Mouse (Mus musculus): ENCODE results near the gene Zfp362. TPM values are rescaled to one million over a fixed set of nuclear protein-coding genes. Genes with fewer than 3 reads are reported as not detected.
A peak's percentile ranks its signal among the peaks of the same experiment; 100 is the strongest.

Gene Zfp362
- polyA plus RNA-seq, 1 experiment from 2014 or later, result 51.3 TPM

- Histone ChIP-seq H3K4me1 (peaks cover 84% of the 10 kb centered on the region), H3K4me2 (replicated peaks) (peak overlapping the region; percentile 46), H3K27ac (peak overlapping the region; percentile 47; the same call in 1 of the 2 replicates), H3K27me3 (replicated peaks) (no peaks in the 10 kb centered on the region), H3K9me3 (no peaks in the 10 kb centered on the region), H3K36me3 (peaks cover 26% of the 10 kb centered on the region; the same call in 1 of the 2 replicates), H3K9ac (peak overlapping the region; percentile 36), H3K4me3 (no peak overlapping the region)
- 43% methylated on average over 5 of the region's 5 CpGs for WGBS
- ATAC-seq (ENCODE audit: low FRiP score, low read depth), result no peak; the same call in 1 of the 2 replicates
These were observed 71.6 kb downstream of the Zfp362 start for GRCm38 (mm10) chr4:128734217-128734616.

GRCm38 (mm10) chr4:128733496-128733895 is 72.3 kb downstream of the Zfp362 start:
- peak overlapping the region; percentile 46 for H3K4me2 ChIP-seq (replicated peaks)
- WGBS, result 43% methylated on average over 6 of the region's 6 CpGs
- peaks cover 91% of the 10 kb centered on the region for H3K4me1 ChIP-seq
- H3K27me3 ChIP-seq (replicated peaks), result no peaks in the 10 kb centered on the region
- peaks cover 26% of the 10 kb centered on the region; the same call in 1 of the 2 replicates for H3K36me3 ChIP-seq
- no peak for ATAC-seq (ENCODE audit: low FRiP score, low read depth)
- no peaks in the 10 kb centered on the region for H3K9me3 ChIP-seq
- H3K9ac ChIP-seq, result peak overlapping the region; percentile 36
- H3K27ac ChIP-seq, result no peak overlapping the region
- H3K4me3 ChIP-seq, result no peak overlapping the region

GRCm38 (mm10) chr4:128732794-128733193 is 73.1 kb downstream of the Zfp362 start:
- Histone ChIP-seq H3K4me1 (peaks cover 86% of the 10 kb centered on the region), H3K9me3 (no peaks in the 10 kb centered on the region), H3K36me3 (peaks cover 26% of the 10 kb centered on the region; the same call in 1 of the 2 replicates), H3K27me3 (replicated peaks) (no peaks in the 10 kb centered on the region), H3K4me3 (no peak overlapping the region), H3K9ac (no peak overlapping the region), H3K27ac (no peak overlapping the region), H3K4me2 (replicated peaks) (0 out of 2 replicates have a peak overlapping the region, but pooled peaks have one; percentile 32)
- ATAC-seq (ENCODE audit: low FRiP score, low read depth), result no peak
- 72% methylated on average over 5 of the region's 5 CpGs for WGBS

- no peak overlapping the region for H3K27ac ChIP-seq
- peak overlapping the region; percentile 100; the same call in 1 of the 2 replicates for H3K9ac ChIP-seq
- peaks cover 22% of the 10 kb centered on the region; the same call in 1 of the 2 replicates for H3K36me3 ChIP-seq
- no peaks in the 10 kb centered on the region for H3K9me3 ChIP-seq
- H3K4me2 ChIP-seq (replicated peaks), result peak overlapping the region; percentile 96
- no peak for ATAC-seq (ENCODE audit: low FRiP score, low read depth)
- H3K27me3 ChIP-seq (replicated peaks), result no peaks in the 10 kb centered on the region
- WGBS, result 64% methylated on average over 6 of the region's 6 CpGs
- peak overlapping the region; percentile 99 for H3K4me3 ChIP-seq
- H3K4me1 ChIP-seq, result peaks cover 71% of the 10 kb centered on the region
These were observed 75.6 kb downstream of the Zfp362 start for GRCm38 (mm10) chr4:128730271-128730670.

- no peak for ATAC-seq (ENCODE audit: low FRiP score, low read depth)
- H3K4me2 ChIP-seq (replicated peaks), result peak overlapping the region; percentile 96
- peaks cover 65% of the 10 kb centered on the region for H3K4me1 ChIP-seq
- peak overlapping the region; percentile 100 for H3K9ac ChIP-seq
- peaks cover 20% of the 10 kb centered on the region; the same call in 1 of the 2 replicates for H3K36me3 ChIP-seq
- WGBS, result 29% methylated on average over 5 of the region's 5 CpGs
- H3K27me3 ChIP-seq (replicated peaks), result no peaks in the 10 kb centered on the region
- peak overlapping the region; percentile 99 for H3K4me3 ChIP-seq
- H3K27ac ChIP-seq, result no peak overlapping the region
- no peaks in the 10 kb centered on the region for H3K9me3 ChIP-seq
These were observed 76.2 kb downstream of the Zfp362 start for GRCm38 (mm10) chr4:128729709-128730037.

GRCm38 (mm10) chr4:128729033-128729708 is 76.7 kb downstream of the Zfp362 start:
- ATAC-seq (ENCODE audit: low FRiP score, low read depth), result no peak
- peaks cover 60% of the 10 kb centered on the region for H3K4me1 ChIP-seq
- peak overlapping the region; percentile 99 for H3K4me3 ChIP-seq
- 11% methylated on average over 15 of the region's 15 CpGs for WGBS
- H3K9me3 ChIP-seq, result no peaks in the 10 kb centered on the region
- H3K4me2 ChIP-seq (replicated peaks), result peak overlapping the region; percentile 96
- H3K27me3 ChIP-seq (replicated peaks), result no peaks in the 10 kb centered on the region
- peaks cover 15% of the 10 kb centered on the region; the same call in 1 of the 2 replicates for H3K36me3 ChIP-seq
- no peak overlapping the region for H3K27ac ChIP-seq
- H3K9ac ChIP-seq, result peak overlapping the region; percentile 100

GRCm38 (mm10) chr4:128728431-128728851 is 77.4 kb downstream of the Zfp362 start:
- Histone ChIP-seq H3K4me3 (peak overlapping the region; percentile 99), H3K27me3 (replicated peaks) (0 out of 2 replicates have a peak, but pooled peaks cover 4% of the 10 kb centered on the region), H3K4me2 (replicated peaks) (peak overlapping the region; percentile 96), H3K9me3 (no peaks in the 10 kb centered on the region), H3K4me1 (peaks cover 58% of the 10 kb centered on the region), H3K9ac (peak overlapping the region; percentile 100), H3K36me3 (peaks cover 15% of the 10 kb centered on the region; the same call in 1 of the 2 replicates), H3K27ac (peak overlapping the region; percentile 92; the same call in 1 of the 2 replicates)
- 1% methylated on average over 5 of the region's 5 CpGs for WGBS
- ATAC-seq (ENCODE audit: low FRiP score, low read depth), result no peak

- under 1% methylated on average over 63 of the region's 65 CpGs for WGBS
- H3K36me3 ChIP-seq, result peaks cover 15% of the 10 kb centered on the region
- H3K27ac ChIP-seq, result peak overlapping the region; percentile 92
- peaks cover 53% of the 10 kb centered on the region for H3K4me1 ChIP-seq
- H3K4me2 ChIP-seq (replicated peaks), result peak overlapping the region; percentile 96
- H3K4me3 ChIP-seq, result peak overlapping the region; percentile 99
- ATAC-seq (ENCODE audit: low FRiP score, low read depth), result peak; percentile 49
- H3K9ac ChIP-seq, result peak overlapping the region; percentile 100
- 0 out of 2 replicates have a peak, but pooled peaks cover 9% of the 10 kb centered on the region for H3K27me3 ChIP-seq (replicated peaks)
- no peaks in the 10 kb centered on the region for H3K9me3 ChIP-seq
These were observed 78.0 kb downstream of the Zfp362 start for GRCm38 (mm10) chr4:128727721-128728430.

GRCm38 (mm10) chr4:128727019-128727720 is 78.7 kb downstream of the Zfp362 start:
- Histone ChIP-seq H3K27me3 (replicated peaks) (0 out of 2 replicates have a peak, but pooled peaks cover 10% of the 10 kb centered on the region), H3K9ac (peak overlapping the region; percentile 100), H3K27ac (peak overlapping the region; percentile 92), H3K36me3 (peaks cover 15% of the 10 kb centered on the region), H3K9me3 (no peaks in the 10 kb centered on the region), H3K4me1 (peaks cover 49% of the 10 kb centered on the region), H3K4me3 (peak overlapping the region; percentile 99), H3K4me2 (replicated peaks) (peak overlapping the region; percentile 96)
- peak; percentile 90 for ATAC-seq (ENCODE audit: low FRiP score, low read depth)
- 1% methylated on average over 59 of the region's 68 CpGs for WGBS

- Histone ChIP-seq H3K4me3 (no peak overlapping the region), H3K9ac (no peak overlapping the region), H3K4me1 (peaks cover 50% of the 10 kb centered on the region), H3K36me3 (no peaks in the 10 kb centered on the region; the same call in 1 of the 2 replicates), H3K9me3 (no peaks in the 10 kb centered on the region), H3K27ac (no peak overlapping the region), H3K4me2 (replicated peaks) (no peak overlapping the region), H3K27me3 (replicated peaks) (0 out of 2 replicates have a peak, but pooled peaks cover 10% of the 10 kb centered on the region)
- WGBS, result 70% methylated on average over 7 of the region's 7 CpGs
- no peak for ATAC-seq (ENCODE audit: low FRiP score, low read depth)
These were observed 81.8 kb downstream of the Zfp362 start for GRCm38 (mm10) chr4:128724059-128724458.

GRCm38 (mm10) chr4:128723431-128723830 is 82.4 kb downstream of the Zfp362 start:
- Histone ChIP-seq H3K36me3 (no peaks in the 10 kb centered on the region; the same call in 1 of the 2 replicates), H3K9me3 (no peaks in the 10 kb centered on the region), H3K27ac (no peak overlapping the region), H3K9ac (no peak overlapping the region), H3K4me2 (replicated peaks) (no peak overlapping the region), H3K4me1 (peaks cover 48% of the 10 kb centered on the region), H3K4me3 (no peak overlapping the region), H3K27me3 (replicated peaks) (0 out of 2 replicates have a peak, but pooled peaks cover 10% of the 10 kb centered on the region)
- 78% methylated on average over 13 of the region's 13 CpGs for WGBS
- ATAC-seq (ENCODE audit: low FRiP score, low read depth), result no peak

Data from neural tube, embryonic 12.5 days (tissue).